Comparison of ENCODE assay signal across 21 mouse cellular contexts in the genomic region with DNA sequence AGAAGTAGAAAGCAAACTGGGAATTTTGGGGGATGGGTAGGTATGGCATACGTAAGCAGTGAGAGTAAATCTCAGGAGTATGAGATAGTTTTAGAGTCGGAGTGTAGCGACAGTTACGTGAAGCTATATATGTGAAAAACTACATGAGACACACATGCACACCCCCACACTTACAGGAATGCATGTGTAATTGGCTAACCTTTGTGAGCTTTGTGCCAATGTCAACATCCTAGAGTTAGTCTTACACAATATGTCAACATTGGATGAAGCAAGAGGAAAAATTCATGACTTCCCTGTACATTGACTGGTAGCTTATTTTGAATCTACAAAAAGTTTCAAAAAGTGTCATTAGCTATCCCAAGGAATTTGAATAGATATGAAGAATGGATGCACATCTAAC. TPM values are rescaled to one million over a fixed set of nuclear protein-coding genes. Genes with fewer than 3 reads are reported as not detected.
DNase-seq lines count a peak whose midpoint lies in the region; ATAC-seq and TF ChIP-seq lines count a peak whose summit lies in the region.
"Had no signal": no experiment of that assay in that cellular context is flagged by ENCODE, and none has a peak within 500 bp of the region (broad histone marks: within the 10 kb centered on the region; RNA-seq: fewer than 3 reads in every experiment).

No protein-coding gene starts in this region.

- WGBS in intestine, embryonic 15.5 days, result 91% methylated on average over 4 of the region's 4 CpGs
- WGBS in liver, postnatal 0 days (ENCODE audit: insufficient replicate concordance), result 45% methylated on average over 4 of the region's 4 CpGs

- H3K4me1 ChIP-seq in intestine, embryonic 15.5 days (replicated peaks), result no peaks in the 10 kb centered on the region
- H3K4me1 ChIP-seq in liver, postnatal 0 days (ENCODE audit: insufficient read depth), result peaks cover 5% of the 10 kb centered on the region

- DNase-seq in fibroblast of lung, adult 2 months (ENCODE audit: low read depth), result peak; percentile 9
- DNase-seq in liver, postnatal 0 days, result no peak
- DNase-seq in left cerebral cortex, postnatal 10 days (ENCODE audit: extremely low spot score in 1 of 2, low spot score in 2 of 2), result no peak
- no peak for DNase-seq in left cerebral cortex, adult 18-20 months (ENCODE audit: low spot score in 2 of 2)
- DNase-seq in Muller cell, postnatal 12 days (ENCODE audit: inconsistent ontology term), result no peak
- DNase-seq: adrenal gland, postnatal 36 days; cerebellum, postnatal 10 days; gastrocnemius, adult 2 months; left cerebral cortex, postnatal 4 days; right cerebral cortex, postnatal 4 days had no signal

- H3K4me2 ChIP-seq in intestine, embryonic 15.5 days (replicated peaks), result no peak overlapping the region
- H3K4me2 ChIP-seq in liver, postnatal 0 days (ENCODE audit: low read depth, low read length), result peak overlapping the region; percentile 24
- H3K4me2 ChIP-seq: heart, embryonic 13.5 days; midbrain, embryonic 15.5 days had no signal

- no peak overlapping the region for H3K4me3 ChIP-seq in intestine, embryonic 15.5 days (replicated peaks)
- no peak overlapping the region for H3K4me3 ChIP-seq in liver, postnatal 0 days (ENCODE audit: low read depth, low read length)
- H3K4me3 ChIP-seq: gastrocnemius, adult 2 months; heart, embryonic 13.5 days; hindbrain, embryonic 10.5 days; midbrain, embryonic 15.5 days had no signal

- H3K36me3 ChIP-seq in intestine, embryonic 15.5 days, result no peaks in the 10 kb centered on the region
- no peaks in the 10 kb centered on the region for H3K36me3 ChIP-seq in liver, postnatal 0 days (replicated peaks; ENCODE audit: insufficient read depth, low read length)
- H3K36me3 ChIP-seq: heart, embryonic 13.5 days; hindbrain, embryonic 10.5 days; midbrain, embryonic 15.5 days had no signal

- no peaks in the 10 kb centered on the region for H3K9me3 ChIP-seq in intestine, embryonic 15.5 days
- H3K9me3 ChIP-seq in liver, postnatal 0 days (ENCODE audit: low read length), result no peaks in the 10 kb centered on the region
- H3K9me3 ChIP-seq: heart, embryonic 13.5 days; hindbrain, embryonic 10.5 days; midbrain, embryonic 15.5 days had no signal

- H3K9ac ChIP-seq in intestine, embryonic 15.5 days, result no peak overlapping the region
- no peak overlapping the region for H3K9ac ChIP-seq in liver, postnatal 0 days (replicated peaks)
- H3K9ac ChIP-seq: heart, embryonic 13.5 days; midbrain, embryonic 15.5 days had no signal

- no peak overlapping the region for H3K27ac ChIP-seq in intestine, embryonic 15.5 days
- no peak overlapping the region for H3K27ac ChIP-seq in liver, postnatal 0 days (ENCODE audit: low read depth)
- H3K27ac ChIP-seq: gastrocnemius, adult 2 months; heart, embryonic 13.5 days; hindbrain, embryonic 10.5 days; kidney, postnatal 0 days; macrophage; midbrain, embryonic 15.5 days had no signal

- TF ChIP-seq CTCF in liver, postnatal 0 days (IDR thresholded peaks at IDR 0.05; ENCODE audit: low read depth), result no peak

- peak; percentile 58; the same call in 1 of the 2 replicates for TF ChIP-seq EP300 in liver, postnatal 0 days (IDR thresholded peaks at IDR 0.05; ENCODE audit: low read depth)

- intact Hi-C loops in left cerebral cortex, postnatal 10 days (cut with DNase I), result no loop called here

- no peaks in the 10 kb centered on the region for H3K27me3 ChIP-seq in intestine, embryonic 15.5 days (replicated peaks)
- H3K27me3 ChIP-seq in liver, postnatal 0 days (ENCODE audit: insufficient read depth, low read length), result no peaks in the 10 kb centered on the region
- H3K27me3 ChIP-seq: heart, embryonic 13.5 days; midbrain, embryonic 15.5 days had no signal

- peak; percentile 69 for ATAC-seq in intestine, embryonic 15.5 days
- peak; percentile 88 for ATAC-seq in liver, postnatal 0 days
- ATAC-seq in megakaryocyte progenitor cell, adult 5-6 weeks (replicated peaks; ENCODE audit: poor library complexity), result peak; percentile 71
- ATAC-seq: CD4-positive, CD25-positive, alpha-beta regulatory T cell, adult 4 months; forebrain, embryonic 16.5 days; inflammation-experienced regulatory T-cells, adult 6 months; midbrain, embryonic 15.5 days had no signal

RNA-seq across cellular contexts. Expression of a gene that starts 37.9 kb away (rescaled TPM):
- polyA plus RNA-seq in intestine, embryonic 15.5 days (2015; fragmentation: Nextera tagmentation; extraction: Ambion mirVana), result 227 and 229 TPM in 2 replicates
- 380 and 392 TPM in 2 replicates for polyA plus RNA-seq in liver, postnatal 0 days (2015; fragmentation: Nextera tagmentation; extraction: Ambion mirVana)
- 82.3 and 89.0 TPM in 2 replicates for total RNA-seq in megakaryocyte progenitor cell, adult 5-6 weeks (2015)
- 42.3 and 61.4 TPM in 2 replicates for total RNA-seq in megakaryocyte progenitor cell, adult 5-6 weeks (2017)
- 10 to 100 TPM; 28.5 to 29.4 TPM for total RNA-seq in left cerebral cortex, postnatal 10 days (2021)
- 10 to 100 TPM; 29.9 to 31.4 TPM for total RNA-seq in left cerebral cortex, adult 18-20 months (2021)

RNA-seq across cellular contexts. Expression of a gene that starts 44.3 kb away (rescaled TPM):
- polyA plus RNA-seq in intestine, embryonic 15.5 days (2015; fragmentation: Nextera tagmentation; extraction: Ambion mirVana), result 9.3 and 18.1 TPM in 2 replicates
- polyA plus RNA-seq in liver, postnatal 0 days (2015; fragmentation: Nextera tagmentation; extraction: Ambion mirVana), result 6.0 and 153 TPM in 2 replicates
- total RNA-seq in megakaryocyte progenitor cell, adult 5-6 weeks (2015), result not detected in 2 replicates
- total RNA-seq in megakaryocyte progenitor cell, adult 5-6 weeks (2017), result not detected in 2 replicates
- total RNA-seq in left cerebral cortex, postnatal 10 days (2021), result under 1 TPM in 1 of 2 experiments, not detected in 1; 0.88 TPM
- under 1 TPM; 0.63 to 0.89 TPM for total RNA-seq in left cerebral cortex, adult 18-20 months (2021)
- total RNA-seq: MEL had no signal
- polyA plus RNA-seq: CD4-positive, CD25-positive, alpha-beta regulatory T cell, adult 4 months; inflammation-experienced regulatory T-cells, adult 6 months; macrophage had no signal
